Mouse (Mus musculus): ENCODE measurements at regions not wholly inside any gene's neighbourhood (a gene's known extent, or its start where the extent isn't known, plus 50 kb on each side); places are given as distances from the start of the nearest gene placed in this dataset.
A peak's percentile ranks its signal among the peaks of the same experiment; 100 is the strongest.

GRCm38 (mm10) chr3:14975203-14975602 lies 89.1 kb downstream of the Car2 start:
- Histone ChIP-seq H3K4me2 (no peak overlapping the region), H3K4me3 (replicated peaks) (no peak overlapping the region), H3K27me3 (no peaks in the 10 kb centered on the region), H3K9ac (no peak overlapping the region), H3K4me1 (replicated peaks) (no peaks in the 10 kb centered on the region), H3K36me3 (no peaks in the 10 kb centered on the region), H3K27ac (no peak overlapping the region), H3K9me3 (replicated peaks) (no peaks in the 10 kb centered on the region)
- ATAC-seq (ENCODE audit: low read depth) (no peak), DNase-seq (no peak)
- WGBS (ENCODE audit: insufficient replicate concordance): 69% methylated on average over 2 of the region's 2 CpGs

GRCm38 (mm10) chr3:14979116-14979613 lies 93.1 kb downstream of the Car2 start:
- Histone ChIP-seq H3K4me1 (replicated peaks) (no peaks in the 10 kb centered on the region), H3K4me3 (replicated peaks) (no peak overlapping the region), H3K4me2 (no peak overlapping the region), H3K9me3 (replicated peaks) (no peaks in the 10 kb centered on the region), H3K27ac (no peak overlapping the region), H3K27me3 (no peaks in the 10 kb centered on the region), H3K36me3 (no peaks in the 10 kb centered on the region), H3K9ac (no peak overlapping the region)
- no peak for ATAC-seq (ENCODE audit: low read depth)
- DNase-seq: no peak
- 58% methylated on average over 5 of the region's 5 CpGs for WGBS (ENCODE audit: insufficient replicate concordance)

- Histone ChIP-seq H3K4me2 (no peak overlapping the region), H3K9ac (no peak overlapping the region), H3K9me3 (replicated peaks) (no peaks in the 10 kb centered on the region), H3K4me1 (replicated peaks) (no peaks in the 10 kb centered on the region), H3K4me3 (replicated peaks) (no peak overlapping the region), H3K36me3 (no peaks in the 10 kb centered on the region), H3K27me3 (no peaks in the 10 kb centered on the region), H3K27ac (no peak overlapping the region)
- ATAC-seq (ENCODE audit: low read depth): no peak
- 23% methylated on average over 3 of the region's 3 CpGs for WGBS (ENCODE audit: insufficient replicate concordance)
- DNase-seq: no peak
Measured at GRCm38 (mm10) chr3:14989635-14990034, 103.6 kb downstream of the Car2 start.

- 69% methylated on average over 2 of the region's 2 CpGs for WGBS (ENCODE audit: insufficient replicate concordance)
Measured at GRCm38 (mm10) chr3:14993936-14994335, 107.9 kb downstream of the Car2 start.

GRCm38 (mm10) chr3:14997241-14997640 lies 111.2 kb downstream of the Car2 start:
- no peak overlapping the region for H3K4me3 ChIP-seq (replicated peaks)
- H3K4me1 ChIP-seq (replicated peaks): peaks cover 34% of the 10 kb centered on the region
- no peaks in the 10 kb centered on the region for H3K36me3 ChIP-seq
- ATAC-seq (ENCODE audit: low read depth) (peak; percentile 90), DNase-seq (peak; percentile 7)
- H3K4me2 ChIP-seq: 0 out of 2 replicates have a peak overlapping the region, but pooled peaks have one; percentile 23
- no peaks in the 10 kb centered on the region for H3K27me3 ChIP-seq
- H3K9me3 ChIP-seq (replicated peaks): no peaks in the 10 kb centered on the region
- WGBS (ENCODE audit: insufficient replicate concordance): 10% methylated on average over 3 of the region's 3 CpGs
- H3K27ac ChIP-seq: peak overlapping the region; percentile 34; the same call in 1 of the 2 replicates
- H3K9ac ChIP-seq: no peak overlapping the region

More at GRCm38 (mm10) chr3:14993936-14994335, 107.9 kb downstream of the Car2 start:
- Histone ChIP-seq H3K9ac (no peak overlapping the region), H3K4me2 (no peak overlapping the region), H3K4me3 (replicated peaks) (no peak overlapping the region), H3K27ac (no peak overlapping the region), H3K9me3 (replicated peaks) (no peaks in the 10 kb centered on the region), H3K36me3 (no peaks in the 10 kb centered on the region), H3K27me3 (no peaks in the 10 kb centered on the region), H3K4me1 (replicated peaks) (peaks cover 16% of the 10 kb centered on the region)
- ATAC-seq (ENCODE audit: low read depth): no peak
- no peak for DNase-seq

GRCm38 (mm10) chr3:14998521-14998920 lies 112.4 kb downstream of the Car2 start:
- Histone ChIP-seq H3K4me2 (no peak overlapping the region), H3K4me1 (replicated peaks) (peaks cover 34% of the 10 kb centered on the region), H3K27ac (peak overlapping the region; percentile 34; the same call in 1 of the 2 replicates), H3K36me3 (no peaks in the 10 kb centered on the region), H3K27me3 (no peaks in the 10 kb centered on the region), H3K4me3 (replicated peaks) (no peak overlapping the region), H3K9me3 (replicated peaks) (no peaks in the 10 kb centered on the region), H3K9ac (no peak overlapping the region)
- ATAC-seq (ENCODE audit: low read depth): no peak
- no peak for DNase-seq
- WGBS (ENCODE audit: insufficient replicate concordance): 60% methylated on average over 2 of the region's 2 CpGs

GRCm38 (mm10) chr3:14999411-14999810 lies 113.3 kb downstream of the Car2 start:
- Histone ChIP-seq H3K27me3 (no peaks in the 10 kb centered on the region), H3K4me1 (replicated peaks) (peaks cover 34% of the 10 kb centered on the region), H3K9me3 (replicated peaks) (no peaks in the 10 kb centered on the region), H3K4me3 (replicated peaks) (no peak overlapping the region), H3K27ac (no peak overlapping the region), H3K4me2 (no peak overlapping the region), H3K36me3 (no peaks in the 10 kb centered on the region), H3K9ac (no peak overlapping the region)
- whole genome bisulfite sequencing (ENCODE audit: insufficient replicate concordance): 80% methylated on average over 1 of the region's 1 CpGs
- no peak for DNase-seq
- no peak for ATAC-seq (ENCODE audit: low read depth)

GRCm38 (mm10) chr3:14999914-15000313 lies 113.8 kb downstream of the Car2 start:
- no peaks in the 10 kb centered on the region for H3K9me3 ChIP-seq (replicated peaks)

GRCm38 (mm10) chr3:15000657-15001056 lies 114.6 kb downstream of the Car2 start:
- H3K36me3 ChIP-seq: no peaks in the 10 kb centered on the region
- no peak overlapping the region for H3K9ac ChIP-seq
- WGBS (ENCODE audit: insufficient replicate concordance): 29% methylated on average over 3 of the region's 3 CpGs
- no peak overlapping the region for H3K4me3 ChIP-seq (replicated peaks)
- no peak for DNase-seq
- no peak overlapping the region for H3K27ac ChIP-seq
- H3K9me3 ChIP-seq (replicated peaks): no peaks in the 10 kb centered on the region
- ATAC-seq (ENCODE audit: low read depth): peak; percentile 42
- H3K4me2 ChIP-seq: no peak overlapping the region
- peaks cover 34% of the 10 kb centered on the region for H3K4me1 ChIP-seq (replicated peaks)
- no peaks in the 10 kb centered on the region for H3K27me3 ChIP-seq

More at GRCm38 (mm10) chr3:14999914-15000313, 113.8 kb downstream of the Car2 start:
- H3K36me3 ChIP-seq: no peaks in the 10 kb centered on the region
- no peak for DNase-seq
- no peak overlapping the region for H3K27ac ChIP-seq
- H3K9ac ChIP-seq: no peak overlapping the region
- H3K4me3 ChIP-seq (replicated peaks): no peak overlapping the region
- H3K27me3 ChIP-seq: no peaks in the 10 kb centered on the region
- no peak for ATAC-seq (ENCODE audit: low read depth)
- H3K4me2 ChIP-seq: no peak overlapping the region
- H3K4me1 ChIP-seq (replicated peaks): peaks cover 34% of the 10 kb centered on the region

- WGBS (ENCODE audit: insufficient replicate concordance): 63% methylated on average over 3 of the region's 3 CpGs
- no peaks in the 10 kb centered on the region for H3K27me3 ChIP-seq
- no peaks in the 10 kb centered on the region for H3K4me1 ChIP-seq (replicated peaks)
- no peak for ATAC-seq (ENCODE audit: low read depth)
- no peak overlapping the region for H3K4me3 ChIP-seq (replicated peaks)
- no peak overlapping the region for H3K4me2 ChIP-seq
- no peak overlapping the region for H3K27ac ChIP-seq
- DNase-seq: no peak
- H3K9ac ChIP-seq: no peak overlapping the region
- H3K9me3 ChIP-seq (replicated peaks): no peaks in the 10 kb centered on the region
- H3K36me3 ChIP-seq: no peaks in the 10 kb centered on the region
Measured at GRCm38 (mm10) chr3:15007821-15008220, 121.7 kb downstream of the Car2 start.

GRCm38 (mm10) chr3:15008501-15008900 lies 122.4 kb downstream of the Car2 start:
- no peak for DNase-seq
- no peak overlapping the region for H3K4me3 ChIP-seq (replicated peaks)
- H3K9ac ChIP-seq: no peak overlapping the region
- H3K27me3 ChIP-seq: no peaks in the 10 kb centered on the region
- H3K4me2 ChIP-seq: no peak overlapping the region
- no peak overlapping the region for H3K27ac ChIP-seq
- no peaks in the 10 kb centered on the region for H3K9me3 ChIP-seq (replicated peaks)
- WGBS (ENCODE audit: insufficient replicate concordance): 58% methylated on average over 1 of the region's 1 CpGs
- no peak for ATAC-seq (ENCODE audit: low read depth)
- H3K36me3 ChIP-seq: no peaks in the 10 kb centered on the region
- no peaks in the 10 kb centered on the region for H3K4me1 ChIP-seq (replicated peaks)

GRCm38 (mm10) chr3:15009747-15010146 lies 123.7 kb downstream of the Car2 start:
- Histone ChIP-seq H3K4me1 (replicated peaks) (no peaks in the 10 kb centered on the region), H3K4me3 (replicated peaks) (no peak overlapping the region), H3K9ac (no peak overlapping the region), H3K27me3 (no peaks in the 10 kb centered on the region), H3K4me2 (no peak overlapping the region), H3K36me3 (no peaks in the 10 kb centered on the region), H3K9me3 (replicated peaks) (no peaks in the 10 kb centered on the region), H3K27ac (no peak overlapping the region)
- DNase-seq (no peak), ATAC-seq (ENCODE audit: low read depth) (no peak)
- 62% methylated on average over 2 of the region's 2 CpGs for WGBS (ENCODE audit: insufficient replicate concordance)
